Mouse (Mus musculus) cerebellum, adult 2 months (tissue): ENCODE measurements at regions not wholly inside any gene's neighbourhood (a gene's known extent, or its start where the extent isn't known, plus 50 kb on each side); places are given as distances from the start of the nearest gene placed in this dataset.

ENCODE experiments used
- CTCF ChIP-seq: fragments of 200-500 bp; IDR thresholded peaks from 2 replicates; pipeline ENCODE4 v1.5.1; 2011; ENCODE audit warnings: low read depth, mild to moderate bottlenecking, control low read depth, low read length, moderate library complexity, borderline replicate concordance; ENCODE audit not compliant: insufficient read depth
- POLR2A ChIP-seq: fragments of 200-500 bp; IDR thresholded peaks from 2 replicates; pipeline ENCODE4 v1.6.1; 2011; ENCODE audit warnings: low read length, control low read depth, borderline replicate concordance; ENCODE audit not compliant: insufficient read depth

- TF ChIP-seq CTCF, result no peak
- no peak for TF ChIP-seq POLR2A
These were observed 73.0 kb downstream of the Tsen15 start for GRCm38 (mm10) chr1:152313480-152313879.
